Mouse (Mus musculus): ENCODE data around the gene Tmem14a. TPM values are rescaled to one million over a fixed set of nuclear protein-coding genes. Genes with fewer than 3 reads are reported as not detected.

Gene Tmem14a
- total and polyA plus RNA-seq, 3 experiments: 1.3 to 1.7 TPM; not detected in 1

DNA sequence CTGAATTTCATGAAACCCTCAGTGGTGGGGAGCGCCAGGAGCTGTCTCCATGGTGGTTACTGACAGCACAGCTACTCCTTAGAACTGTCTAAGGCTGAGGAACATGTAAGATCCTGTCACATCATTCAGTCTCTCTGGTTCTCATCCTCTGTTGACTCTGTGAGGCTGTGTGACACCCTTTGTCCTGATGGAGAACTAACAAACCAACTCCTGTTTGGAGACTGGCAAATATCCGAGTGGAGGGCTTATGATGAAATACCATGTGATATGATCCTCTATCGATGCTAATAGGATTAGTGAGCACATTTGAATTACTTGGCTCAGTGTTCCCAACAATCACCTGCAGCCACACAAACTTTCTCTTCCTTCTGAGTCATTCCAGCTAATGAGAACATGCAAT, 27.8 kb downstream of the Tmem14a start:
- H3K27me3 ChIP-seq (ENCODE audit: control insufficient read depth in 1 of 2, insufficient read depth in 2 of 2, low read length in 2 of 2): no peaks in the 10 kb centered on the region
- H3K9ac ChIP-seq (ENCODE audit: control insufficient read depth, low read depth, low read length, poor library complexity, severe bottlenecking): no peak overlapping the region
- H3K9me3 ChIP-seq (replicated peaks; ENCODE audit: insufficient read depth, low read length): no peaks in the 10 kb centered on the region
- DNase-seq (ENCODE audit: low read depth, low spot score): no peak
- TF ChIP-seq BHLHE40 (IDR thresholded peaks at IDR 0.05; ENCODE audit: borderline replicate concordance, low read depth, low read length): no peak
- TF ChIP-seq UBTF (IDR thresholded peaks at IDR 0.05; ENCODE audit: borderline replicate concordance, insufficient read depth, low read depth, low read length): no peak
- no peak for TF ChIP-seq MAFK (IDR thresholded peaks at IDR 0.05; ENCODE audit: borderline replicate concordance, low read depth, low read length)
- no peak for TF ChIP-seq ZC3H11A (IDR thresholded peaks at IDR 0.05; ENCODE audit: low read depth, low read length)
- no peak for TF ChIP-seq RCOR1 (IDR thresholded peaks at IDR 0.05; ENCODE audit: low read depth, low read length)
- TF ChIP-seq SMC3 (IDR thresholded peaks at IDR 0.05; ENCODE audit: low read depth, low read length): no peak
- TF ChIP-seq NRF1 (IDR thresholded peaks at IDR 0.05; ENCODE audit: insufficient read depth, low read depth, low read length, poor library complexity, severe bottlenecking): no peak
- TF ChIP-seq MAZ (IDR thresholded peaks at IDR 0.05; ENCODE audit: low read depth, low read length): no peak
- no peak for TF ChIP-seq ZKSCAN1 (IDR thresholded peaks at IDR 0.05; ENCODE audit: low read depth, low read length)
- TF ChIP-seq MEF2A (IDR thresholded peaks at IDR 0.05; ENCODE audit: extremely low read depth, insufficient replicate concordance, low read depth, low read length, poor library complexity, severe bottlenecking): no peak
- no peak for TF ChIP-seq RAD21 (IDR thresholded peaks at IDR 0.05; ENCODE audit: low read depth, low read length)
- no peak for TF ChIP-seq CHD2 (IDR thresholded peaks at IDR 0.05; ENCODE audit: low read length)
- no peak for TF ChIP-seq ELF1 (IDR thresholded peaks at IDR 0.05; ENCODE audit: low read depth, low read length)
- no peak for TF ChIP-seq GATA1 (IDR thresholded peaks at IDR 0.05; ENCODE audit: low read depth, low read length)
- no peak for TF ChIP-seq JUND (IDR thresholded peaks at IDR 0.05; ENCODE audit: low read depth, low read length)
- H3K4me1 ChIP-seq (ENCODE audit: control insufficient read depth in 1 of 2, insufficient read depth in 2 of 2, low read length in 2 of 2): peaks cover 14 to 17% of the 10 kb centered on the region in 2 experiments
- H3K79me2 ChIP-seq (ENCODE audit: control insufficient read depth, insufficient read depth, low read length, poor library complexity): no peaks in the 10 kb centered on the region
- no peak overlapping the region for H3K4me3 ChIP-seq (ENCODE audit: control insufficient read depth in 1 of 2, insufficient read depth in 1 of 2, low read depth in 2 of 2, low read length in 2 of 2)
- H3K27ac ChIP-seq (ENCODE audit: control insufficient read depth, low read depth, low read length): no peak overlapping the region
- H3K36me3 ChIP-seq (ENCODE audit: control insufficient read depth in 1 of 2, insufficient read depth in 2 of 2, low read length in 2 of 2): peaks cover 0 to 14% of the 10 kb centered on the region in 2 experiments; a peak in 2 of 4 replicates

GRCm38 (mm10) chr1:21247896-21248295, 29.5 kb downstream of the Tmem14a start:
- no peak for DNase-seq (ENCODE audit: low read depth, low spot score)
- no peak for TF ChIP-seq ELF1 (IDR thresholded peaks at IDR 0.05; ENCODE audit: low read depth, low read length)
- no peak for TF ChIP-seq POLR2A (IDR thresholded peaks at IDR 0.05; ENCODE audit: control insufficient read depth in 1 of 2, insufficient read depth in 1 of 2, low read depth in 1 of 2, low read length in 2 of 2, poor library complexity in 1 of 2)
- no peak for TF ChIP-seq ZKSCAN1 (IDR thresholded peaks at IDR 0.05; ENCODE audit: low read depth, low read length)
- H3K4me3 ChIP-seq (ENCODE audit: control insufficient read depth in 1 of 2, insufficient read depth in 1 of 2, low read depth in 2 of 2, low read length in 2 of 2): no peak overlapping the region

More at GRCm38 (mm10) chr1:21247896-21248295, 29.5 kb downstream of the Tmem14a start:
- H3K27me3 ChIP-seq (ENCODE audit: control insufficient read depth in 1 of 2, insufficient read depth in 2 of 2, low read length in 2 of 2): no peaks in the 10 kb centered on the region
- H3K9ac ChIP-seq (ENCODE audit: control insufficient read depth, low read depth, low read length, poor library complexity, severe bottlenecking): no peak overlapping the region
- no peaks in the 10 kb centered on the region for H3K9me3 ChIP-seq (replicated peaks; ENCODE audit: insufficient read depth, low read length)
- peaks cover 0 to 9% of the 10 kb centered on the region in 2 experiments; a peak in 2 of 4 replicates for H3K36me3 ChIP-seq (ENCODE audit: control insufficient read depth in 1 of 2, insufficient read depth in 2 of 2, low read length in 2 of 2)
- H3K79me2 ChIP-seq (ENCODE audit: control insufficient read depth, insufficient read depth, low read length, poor library complexity): no peaks in the 10 kb centered on the region
- no peak overlapping the region for H3K27ac ChIP-seq (ENCODE audit: control insufficient read depth, low read depth, low read length)
- peaks cover 14 to 15% of the 10 kb centered on the region in 2 experiments for H3K4me1 ChIP-seq (ENCODE audit: control insufficient read depth in 1 of 2, insufficient read depth in 2 of 2, low read length in 2 of 2)
